Mouse (Mus musculus) bone marrow, adult 2 months (tissue): ENCODE measurements around the gene Ltc4s.

ENCODE experiments used
- CTCF ChIP-seq: fragments of 200-500 bp; IDR thresholded peaks from 2 replicates; pipeline ENCODE4 v1.5.1; 2011; ENCODE audit warnings: low read length, control low read depth; ENCODE audit not compliant: control insufficient read depth, insufficient read depth
- POLR2A ChIP-seq: fragments of 200-500 bp; IDR thresholded peaks from 2 replicates; pipeline ENCODE4 v1.6.1; 2011; ENCODE audit warnings: low read depth, mild to moderate bottlenecking, control low read depth, low read length, borderline replicate concordance; ENCODE audit not compliant: control insufficient read depth

- TF ChIP-seq CTCF (no peak), POLR2A (no peak)
Measured at GRCm38 (mm10) chr11:50279005-50279404, 40.6 kb upstream of the Ltc4s start.
